Comparison of ENCODE assay signal across 12 mouse cellular contexts in the genomic region with DNA sequence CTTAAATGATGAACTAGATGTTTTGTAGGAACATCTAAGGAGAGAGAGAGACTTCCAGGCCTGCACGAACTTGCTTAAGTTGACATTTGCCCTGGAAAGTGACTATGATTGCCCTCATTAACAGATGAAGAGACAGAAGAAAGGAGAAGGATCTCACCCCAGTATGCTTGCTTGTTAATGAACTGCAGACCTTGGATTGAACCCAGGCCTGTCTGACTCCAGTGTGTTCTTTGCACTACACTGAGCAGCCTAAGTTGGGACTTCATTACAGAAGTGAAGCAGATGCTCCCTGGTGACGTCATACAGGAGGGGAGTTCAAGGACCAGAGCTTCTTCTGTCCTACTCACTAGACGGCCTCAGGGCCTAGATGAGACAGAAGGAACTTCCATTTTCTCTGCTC.
"Had no signal": no experiment of that assay in that cellular context is flagged by ENCODE, and none has a peak within 500 bp of the region (broad histone marks: within the 10 kb centered on the region; RNA-seq: fewer than 3 reads in every experiment).

No protein-coding gene starts in this region.

- H3K4me2 ChIP-seq: liver, embryonic 13.5 days; lung, embryonic 14.5 days; midbrain, embryonic 12.5 days; midbrain, embryonic 15.5 days; neural tube, embryonic 12.5 days; neural tube, embryonic 15.5 days had no signal

- H3K9ac ChIP-seq: liver, embryonic 13.5 days; lung, embryonic 14.5 days; midbrain, embryonic 12.5 days; midbrain, embryonic 15.5 days; neural tube, embryonic 12.5 days; neural tube, embryonic 15.5 days had no signal

- H3K9me3 ChIP-seq: liver, embryonic 13.5 days; midbrain, embryonic 12.5 days; midbrain, embryonic 15.5 days; neural tube, embryonic 12.5 days; neural tube, embryonic 15.5 days had no signal

- H3K27ac ChIP-seq: kidney, postnatal 0 days; layer of hippocampus, adult 2 months; liver, embryonic 13.5 days; macrophage; midbrain, embryonic 12.5 days; midbrain, embryonic 15.5 days; neural tube, embryonic 12.5 days; neural tube, embryonic 15.5 days had no signal

- H3K4me3 ChIP-seq: layer of hippocampus, adult 2 months; liver, embryonic 13.5 days; midbrain, embryonic 12.5 days; midbrain, embryonic 15.5 days; neural tube, embryonic 12.5 days; neural tube, embryonic 15.5 days had no signal

- H3K36me3 ChIP-seq: liver, embryonic 13.5 days; midbrain, embryonic 12.5 days; midbrain, embryonic 15.5 days; neural tube, embryonic 12.5 days; neural tube, embryonic 15.5 days had no signal

- H3K27me3 ChIP-seq: liver, embryonic 13.5 days; midbrain, embryonic 12.5 days; midbrain, embryonic 15.5 days; neural tube, embryonic 12.5 days; neural tube, embryonic 15.5 days had no signal

- H3K4me1 ChIP-seq: liver, embryonic 13.5 days had no signal

- DNase-seq: layer of hippocampus, adult 9-11 months; liver, embryonic 13.5 days; lung, embryonic 14.5 days; thymus, adult 18-20 months; thymus, postnatal 36 days had no signal
